Mouse (Mus musculus): ENCODE measurements at regions not wholly inside any gene's neighbourhood (a gene's known extent, or its start where the extent isn't known, plus 50 kb on each side); places are given as distances from the start of the nearest gene placed in this dataset.

- ATAC-seq, result no peak
- no peaks in the 10 kb centered on the region for H3K36me3 ChIP-seq (ENCODE audit: control insufficient read depth, insufficient read depth)
- no peak overlapping the region for H3K4me3 ChIP-seq (replicated peaks; ENCODE audit: low read length)
- H3K9me3 ChIP-seq (ENCODE audit: control insufficient read depth, low read length), result no peaks in the 10 kb centered on the region
- no peaks in the 10 kb centered on the region for H3K4me1 ChIP-seq (replicated peaks; ENCODE audit: control insufficient read depth, insufficient read depth, low read length)
- H3K27ac ChIP-seq (ENCODE audit: low read length), result no peak overlapping the region
- no peak overlapping the region for H3K9ac ChIP-seq (replicated peaks; ENCODE audit: low read depth, low read length)
- 61% methylated on average over 8 of the region's 8 CpGs for WGBS
- no peaks in the 10 kb centered on the region for H3K27me3 ChIP-seq (replicated peaks; ENCODE audit: control insufficient read depth, insufficient read depth, low read length)
- H3K4me2 ChIP-seq (ENCODE audit: low read length), result no peak overlapping the region
These were observed 57.1 kb upstream of the Syn3 start for GRCm38 (mm10) chr10:86555843-86556242.

Data from forebrain, embryonic 16.5 days (tissue).